Mouse (Mus musculus): ENCODE data around the gene Cdc42. TPM values are rescaled to one million over a fixed set of nuclear protein-coding genes. Genes with fewer than 3 reads are reported as not detected.

Gene Cdc42
- 417 and 477 TPM in 2 replicates for total RNA-seq (2014; fragmentation: Nextera tagmentation)
- total RNA-seq (2017): 469 and 557 TPM in 2 replicates

DNA sequence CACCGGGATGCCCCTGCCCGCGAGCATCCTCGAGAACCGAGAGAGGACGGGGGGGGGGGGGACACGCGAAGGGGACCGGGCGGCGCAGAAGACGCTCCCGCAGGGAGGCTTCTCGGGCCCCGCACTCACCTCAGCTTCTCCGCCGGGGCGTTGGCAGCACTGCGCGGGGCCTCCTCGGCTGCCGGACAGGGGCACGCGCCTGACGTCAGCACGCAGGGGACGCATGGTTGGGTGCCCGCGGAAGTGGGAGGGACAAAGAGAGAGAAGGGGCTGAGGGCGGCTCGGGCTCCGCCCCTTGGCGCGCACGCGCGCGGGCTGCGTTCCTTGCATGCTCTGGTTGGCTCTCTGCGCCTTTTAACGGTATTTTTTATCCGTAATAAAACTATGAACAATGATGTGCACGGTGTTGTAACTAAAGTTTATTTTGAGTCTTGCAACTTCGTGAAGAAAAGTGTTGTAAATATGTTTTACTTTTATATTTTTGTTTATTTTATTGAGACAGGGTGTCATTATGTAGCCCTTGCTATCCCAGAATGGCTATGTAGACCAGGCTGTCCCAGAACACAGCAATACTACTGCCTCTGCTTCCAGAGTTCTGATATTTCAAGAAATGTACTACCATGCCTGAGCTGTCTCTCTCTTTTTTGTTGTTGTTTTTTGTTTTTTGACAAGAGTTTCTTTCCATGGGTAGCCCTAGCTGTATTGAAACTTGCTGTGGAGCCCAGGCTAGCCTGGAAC, at the start of gene Cdc42:
Gene Cdc42, minus strand, starts transcription at position 204 of the 738 bp plus-strand sequence.
- peak; percentile 94 for ATAC-seq (replicated peaks; ENCODE audit: poor library complexity, severe bottlenecking)

DNA sequence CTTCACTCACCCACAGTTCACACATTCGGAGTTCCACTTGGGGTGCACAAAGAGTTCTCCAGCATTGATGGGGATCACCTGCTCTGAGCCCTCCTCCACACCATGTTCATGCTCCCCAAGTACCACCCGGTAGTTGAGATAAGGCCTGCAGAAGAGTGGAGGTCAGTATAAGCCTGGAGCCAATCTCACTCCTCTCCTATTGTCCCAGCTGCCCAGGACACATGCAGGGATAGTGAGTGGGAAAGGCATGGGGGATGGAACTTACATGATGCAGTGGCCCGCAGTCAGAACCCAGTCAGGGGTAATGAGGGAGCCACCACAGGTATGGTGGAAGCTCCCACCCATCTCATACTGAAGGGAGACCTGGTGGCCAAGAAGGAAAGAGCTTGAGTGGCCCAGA, 48.1 kb upstream of the Cdc42 start:
- no peak for ATAC-seq (replicated peaks; ENCODE audit: poor library complexity, severe bottlenecking)

DNA sequence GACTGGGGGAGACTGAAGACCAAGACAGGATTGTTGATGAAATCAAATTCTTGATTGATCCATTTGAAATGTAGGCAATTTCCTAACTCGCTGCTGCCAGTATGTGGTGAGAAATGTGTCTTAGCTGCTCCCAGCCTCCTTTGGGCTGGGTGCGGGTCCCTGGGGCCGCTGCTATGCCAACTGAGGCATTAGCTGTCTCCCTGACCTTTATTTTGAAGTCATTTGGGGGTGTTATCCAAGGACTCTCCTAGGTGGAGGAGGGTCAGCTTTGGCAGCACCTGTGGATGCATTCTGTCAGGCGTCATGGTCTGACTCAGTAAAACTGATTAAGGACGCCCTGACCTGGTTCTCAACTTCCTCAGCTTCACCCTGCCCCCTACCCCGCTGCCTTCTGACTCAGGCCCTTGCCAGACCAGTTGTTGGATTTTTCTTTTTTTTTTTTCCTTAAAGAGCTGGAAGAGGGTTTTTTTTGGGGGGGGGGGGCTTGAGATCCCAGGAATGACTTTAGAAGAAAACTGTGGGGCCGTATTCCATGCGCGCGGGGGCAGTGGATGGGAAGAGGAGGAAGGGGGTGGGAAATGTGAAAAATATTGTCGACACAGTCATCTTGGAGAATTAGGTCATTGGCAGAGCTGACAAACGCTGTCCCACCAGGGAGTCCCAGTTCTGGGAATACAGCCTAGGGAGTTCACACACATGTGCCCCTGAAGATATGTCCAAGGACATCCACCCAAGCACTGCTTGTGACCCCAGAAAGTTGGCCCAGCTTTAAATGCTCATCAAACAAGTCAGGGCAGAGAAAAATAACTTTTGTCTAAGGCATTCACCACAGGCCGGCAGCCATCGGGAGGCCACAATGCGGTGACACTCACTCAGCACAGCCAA, 39.4 kb upstream of the Cdc42 start:
- no peak for ATAC-seq (replicated peaks; ENCODE audit: poor library complexity, severe bottlenecking)

DNA sequence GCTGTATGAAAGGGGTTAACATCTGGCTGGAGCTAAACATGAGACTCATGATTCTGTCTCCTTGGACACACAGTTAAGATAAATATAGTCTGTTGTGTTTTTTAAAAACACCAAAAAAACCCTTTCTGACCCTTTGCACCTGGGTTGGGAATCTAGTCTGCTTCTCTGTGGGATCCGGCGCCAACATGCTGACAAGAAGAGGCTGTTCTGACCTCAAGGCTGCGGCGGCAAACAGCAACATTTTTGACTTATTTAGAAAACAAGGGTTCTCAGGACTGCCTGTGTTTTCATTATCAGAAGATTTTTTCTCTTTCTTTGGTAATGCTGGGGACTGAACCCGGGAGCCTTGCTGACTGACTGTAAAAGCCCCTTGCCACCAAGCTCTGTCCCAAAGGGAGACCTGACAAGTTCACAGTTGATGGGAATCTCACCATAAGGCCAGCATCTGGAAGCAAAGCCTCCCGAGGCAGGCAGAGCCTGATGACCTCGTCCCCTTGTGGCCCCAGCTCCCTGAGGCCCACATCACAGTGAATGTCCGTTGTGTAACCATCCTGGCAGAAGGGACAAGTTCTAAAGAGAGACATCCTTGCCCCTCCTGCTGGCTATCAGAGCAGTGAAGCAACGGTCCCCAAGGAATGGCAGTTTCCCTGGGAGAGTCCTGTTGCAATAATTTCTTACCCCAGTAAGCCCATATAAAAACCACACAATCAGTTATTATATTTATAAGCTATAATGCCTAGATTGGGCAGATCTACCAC, 36.0 kb upstream of the Cdc42 start:
- ATAC-seq (replicated peaks; ENCODE audit: poor library complexity, severe bottlenecking): peak; percentile 30; the same call in 1 of the 2 replicates

DNA sequence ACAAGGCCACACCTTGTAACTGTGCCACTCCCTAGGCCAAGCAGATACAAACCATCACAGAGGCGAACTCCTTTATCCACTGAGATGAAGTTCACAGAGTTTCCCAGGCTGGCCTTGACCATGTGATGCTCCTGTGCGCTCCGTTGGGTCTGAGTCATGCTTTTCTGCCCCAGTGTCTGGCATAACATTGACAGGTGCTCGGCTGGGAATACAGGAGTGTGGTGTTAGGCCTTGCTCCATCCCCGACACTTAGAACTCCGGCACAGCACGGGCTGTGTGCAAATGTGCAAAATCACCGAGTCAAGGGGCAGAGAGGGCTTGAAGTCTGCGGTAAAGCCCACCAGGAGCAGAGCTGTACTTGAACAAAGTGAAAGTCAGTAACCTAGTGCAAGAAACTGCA, 35.4 kb upstream of the Cdc42 start:
- ATAC-seq (replicated peaks; ENCODE audit: poor library complexity, severe bottlenecking): no peak

DNA sequence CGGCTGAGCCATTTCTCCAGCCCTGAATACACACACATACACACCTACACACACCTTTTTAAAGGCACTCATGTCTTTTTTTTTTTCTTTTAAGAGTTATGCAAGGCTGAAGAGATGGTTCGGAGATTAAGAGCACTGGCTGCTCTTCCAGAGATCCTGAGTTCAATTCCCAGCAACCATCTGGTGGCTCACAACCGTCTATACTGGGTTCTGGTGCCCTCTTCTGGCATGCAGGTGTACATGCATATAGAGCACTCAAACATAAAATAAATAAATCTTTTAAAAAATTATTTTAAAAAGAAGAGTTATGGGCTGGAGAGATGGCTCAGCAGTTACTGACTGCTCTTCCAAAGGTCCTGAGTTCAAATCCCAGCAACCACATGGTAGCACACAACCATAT, 33.8 kb upstream of the Cdc42 start:
- ATAC-seq (replicated peaks; ENCODE audit: poor library complexity, severe bottlenecking): no peak

DNA sequence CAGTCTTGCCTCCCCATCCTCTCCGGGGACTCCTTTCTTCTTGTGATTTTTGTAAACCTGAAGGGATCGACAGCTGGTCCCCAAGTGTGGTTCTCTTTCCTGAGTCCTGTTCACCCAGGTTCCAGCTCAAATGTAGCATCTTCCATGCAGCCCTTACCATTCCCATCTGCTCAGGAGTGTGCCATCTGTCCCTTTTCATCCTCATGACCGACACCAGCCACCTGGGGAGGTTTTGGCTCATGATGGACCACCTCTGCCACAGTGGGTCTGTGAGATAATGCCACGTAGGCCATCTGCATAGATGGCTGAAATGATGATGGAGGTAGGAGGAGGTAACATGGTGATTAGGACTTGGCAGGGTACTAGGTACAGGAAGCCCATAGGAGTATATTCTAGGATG, 32.7 kb upstream of the Cdc42 start:
- no peak for ATAC-seq (replicated peaks; ENCODE audit: poor library complexity, severe bottlenecking)

DNA sequence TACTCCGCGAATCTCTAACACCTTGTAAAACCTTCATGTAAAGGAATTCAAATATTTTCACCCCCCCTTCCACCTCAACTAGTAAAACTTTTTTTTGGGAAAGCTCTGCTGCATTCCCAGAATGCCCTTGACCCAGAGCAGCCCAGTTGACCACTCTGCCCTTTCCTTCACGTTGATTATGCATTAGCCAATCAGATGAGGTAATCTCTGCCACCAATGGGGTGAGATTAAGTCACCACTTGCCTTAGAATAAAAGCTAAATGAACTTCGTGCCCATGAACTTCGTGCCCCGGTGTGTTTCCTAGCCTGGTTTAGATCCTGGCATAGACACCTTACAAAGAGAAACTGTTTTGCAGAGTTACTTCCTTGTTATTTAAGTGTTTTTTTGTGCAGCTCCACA, 31.5 kb upstream of the Cdc42 start:
- peak; percentile 34 for ATAC-seq (replicated peaks; ENCODE audit: poor library complexity, severe bottlenecking)

DNA sequence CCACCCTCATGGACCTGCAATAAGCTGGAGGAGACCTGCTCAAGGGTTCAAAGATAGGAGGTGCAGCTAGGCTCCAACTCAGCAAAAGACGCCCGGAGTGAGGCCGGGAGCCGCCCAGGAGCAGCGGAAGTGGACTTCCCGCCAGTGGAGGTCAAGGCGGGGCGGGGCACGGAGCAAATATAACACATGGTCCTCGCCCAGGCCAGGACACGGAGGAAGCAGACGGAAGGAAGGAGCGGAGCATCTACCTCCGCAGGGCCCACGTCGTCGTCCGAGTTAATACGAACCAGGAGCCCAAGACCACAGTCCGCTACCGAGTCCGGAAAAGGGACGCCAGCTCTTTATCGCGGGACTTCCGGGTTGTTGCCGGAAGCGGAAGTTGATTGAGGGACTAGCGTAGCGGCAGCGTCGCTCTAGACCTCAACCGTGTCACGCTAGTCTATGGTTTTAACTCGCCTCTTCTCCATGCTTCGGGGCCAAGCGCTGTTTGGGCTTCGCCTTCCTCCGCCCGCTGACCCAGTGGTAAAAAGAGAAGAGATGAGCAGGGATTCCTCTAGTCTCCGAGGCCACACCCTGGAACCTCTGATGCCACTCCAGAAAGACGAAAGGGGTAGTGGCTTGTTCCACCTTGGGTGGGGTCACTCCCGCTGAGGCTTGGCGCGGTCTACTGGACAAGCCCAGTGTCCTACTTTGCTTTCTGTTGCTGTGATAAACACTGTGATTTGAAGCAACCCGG, 30.7 kb upstream of the Cdc42 start:
- peak; percentile 91 for ATAC-seq (replicated peaks; ENCODE audit: poor library complexity, severe bottlenecking)

DNA sequence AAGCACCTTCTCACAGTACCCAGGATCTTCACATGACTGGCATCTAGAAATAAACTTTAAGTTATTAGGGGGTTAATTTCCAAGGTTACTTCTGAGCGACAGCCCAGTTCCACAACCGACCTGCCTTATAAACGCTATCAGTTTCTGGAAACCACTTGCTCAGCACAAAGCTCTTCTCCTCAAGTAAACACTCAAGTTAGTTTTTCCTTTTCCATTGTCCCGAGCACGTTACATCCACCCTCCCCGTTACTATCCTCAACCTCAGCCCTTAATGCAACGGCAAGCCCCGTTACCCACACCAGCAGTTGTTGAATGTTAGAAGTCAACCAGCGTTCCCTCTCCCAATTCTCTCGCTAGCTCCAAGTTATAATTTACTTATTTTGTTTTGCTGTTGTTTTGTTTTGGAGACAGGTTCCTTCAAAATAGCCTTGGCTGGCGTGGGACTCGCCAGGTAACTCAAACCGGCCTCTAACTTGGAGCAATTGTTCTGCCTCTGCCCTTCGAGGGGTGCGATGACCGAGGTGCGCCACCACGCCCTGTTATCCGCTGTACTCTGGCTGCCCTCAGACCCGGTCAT, 30.1 kb upstream of the Cdc42 start:
- ATAC-seq (replicated peaks; ENCODE audit: poor library complexity, severe bottlenecking): no peak

DNA sequence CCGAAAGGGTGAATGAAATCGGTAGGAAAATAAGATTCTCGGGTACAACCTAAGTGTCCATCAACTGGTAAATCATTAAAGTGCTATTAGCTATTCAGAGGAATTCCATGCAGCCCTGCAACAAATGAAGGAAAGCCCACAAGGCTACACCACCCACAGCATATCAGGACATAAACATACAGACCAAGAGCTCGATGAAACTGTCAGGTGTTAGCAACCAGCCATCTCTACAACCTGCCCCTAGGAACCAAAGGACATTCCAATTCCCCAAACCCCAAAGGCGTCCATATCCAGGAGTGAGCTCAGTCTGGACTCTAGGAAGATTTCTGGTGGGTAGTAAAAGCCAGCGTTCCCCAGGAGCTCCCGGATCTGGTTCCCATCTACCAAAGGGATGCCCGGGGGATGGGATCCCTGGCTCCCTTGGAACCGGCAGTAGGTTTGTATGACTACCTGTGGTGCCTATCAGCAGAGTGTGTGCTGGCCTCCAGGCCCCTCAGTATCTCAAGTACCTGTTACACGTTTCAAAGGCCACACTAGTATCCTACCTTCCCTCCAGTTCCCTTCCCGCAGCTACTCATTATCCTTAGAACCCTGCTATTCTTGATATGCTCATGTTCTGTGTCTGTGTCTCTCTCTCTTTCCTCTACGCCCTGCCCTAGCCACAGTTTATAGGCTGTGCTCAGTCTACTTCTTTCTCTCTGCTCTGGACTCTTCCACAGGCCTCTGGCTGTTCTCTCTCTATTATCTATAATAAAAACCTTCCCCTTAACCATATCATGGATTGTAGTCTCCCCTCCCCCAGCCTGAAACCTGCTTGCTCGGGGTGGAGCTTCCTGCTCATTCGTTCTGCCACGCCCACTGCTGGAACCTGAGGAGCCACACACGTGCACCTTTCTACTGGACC, 23.4 kb upstream of the Cdc42 start:
- ATAC-seq (replicated peaks; ENCODE audit: poor library complexity, severe bottlenecking): no peak

DNA sequence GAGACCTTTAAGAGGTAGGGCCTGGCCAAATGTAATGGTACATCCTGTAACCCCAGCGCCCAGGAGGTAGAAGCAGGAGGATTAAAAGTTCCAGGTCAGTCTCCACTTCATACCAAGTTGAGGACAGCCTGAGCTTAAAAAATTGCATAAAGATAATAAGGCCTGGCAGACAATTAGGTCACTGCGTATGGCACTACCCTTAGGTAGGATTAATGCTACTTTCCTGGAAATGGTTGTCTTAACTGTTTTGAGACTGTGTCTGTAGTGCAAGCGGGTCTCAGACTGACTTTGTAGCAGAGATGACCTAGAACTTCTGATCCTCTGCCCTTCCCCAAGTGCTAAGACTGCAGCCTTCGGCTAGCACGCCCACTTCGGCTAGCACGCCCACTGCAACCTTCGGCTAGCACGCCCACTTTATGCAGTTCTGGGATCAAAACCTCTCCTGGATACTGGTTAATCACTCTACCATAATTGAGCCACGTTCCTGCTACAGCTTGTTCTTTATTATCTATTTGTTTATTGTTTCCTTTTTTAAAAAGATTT, 22.3 kb upstream of the Cdc42 start:
- no peak for ATAC-seq (replicated peaks; ENCODE audit: poor library complexity, severe bottlenecking)

DNA sequence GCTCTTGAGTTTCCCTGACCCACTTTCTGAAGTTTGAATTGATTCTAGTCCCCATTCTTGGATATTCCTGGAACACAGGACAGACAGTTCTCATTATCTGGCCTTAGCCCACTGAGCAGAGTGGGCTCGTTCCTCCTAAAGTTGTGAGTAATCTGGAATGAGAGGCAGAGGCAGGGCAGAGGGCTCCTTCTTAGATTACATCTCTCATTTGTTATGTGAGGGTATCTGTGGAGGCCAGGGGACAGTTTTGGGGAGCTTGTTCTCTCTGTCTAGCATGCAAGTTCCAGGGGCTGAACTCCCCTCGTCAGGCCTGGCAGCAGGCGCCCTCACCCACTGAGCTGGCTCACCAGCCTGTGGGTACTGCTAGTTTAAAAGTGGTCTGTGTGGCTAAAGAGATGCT, 21.6 kb upstream of the Cdc42 start:
- no peak for ATAC-seq (replicated peaks; ENCODE audit: poor library complexity, severe bottlenecking)

DNA sequence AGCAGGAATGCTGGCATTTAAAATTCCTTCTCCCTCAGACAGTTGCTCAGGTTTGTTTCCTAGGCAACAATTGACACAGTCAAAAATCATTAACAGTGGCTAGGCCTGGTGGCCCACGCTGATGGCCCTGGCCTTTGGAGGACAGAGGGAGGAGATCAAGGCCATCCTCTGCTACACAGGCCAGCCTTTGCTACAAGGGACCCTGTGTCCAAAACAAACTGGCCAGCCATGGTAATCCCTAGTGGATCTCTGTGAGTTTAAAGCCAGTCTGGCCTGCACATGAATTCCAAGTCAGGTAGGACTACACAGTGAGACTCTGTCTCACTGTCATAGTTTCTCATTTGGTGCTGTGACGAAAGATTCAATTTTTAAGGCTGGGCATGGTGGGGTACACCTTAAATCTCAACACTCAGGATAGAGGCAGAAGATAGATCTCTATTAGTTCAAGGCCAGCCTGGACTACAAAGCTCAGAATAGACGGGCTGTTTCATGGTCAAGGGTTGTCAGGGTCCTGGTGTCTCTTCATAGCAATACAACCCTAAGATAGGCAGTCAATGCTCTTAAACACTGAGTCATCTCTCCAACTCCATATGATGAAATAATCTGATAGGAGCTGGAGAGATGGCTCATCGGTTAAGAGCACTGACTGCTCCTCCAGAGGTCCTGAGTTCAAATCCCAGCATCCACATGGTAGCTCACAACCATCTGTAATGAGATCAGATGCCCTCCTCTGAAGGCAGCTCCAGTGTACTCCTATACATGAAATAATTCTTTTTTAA, 20.2 kb upstream of the Cdc42 start:
- ATAC-seq (replicated peaks; ENCODE audit: poor library complexity, severe bottlenecking): no peak

DNA sequence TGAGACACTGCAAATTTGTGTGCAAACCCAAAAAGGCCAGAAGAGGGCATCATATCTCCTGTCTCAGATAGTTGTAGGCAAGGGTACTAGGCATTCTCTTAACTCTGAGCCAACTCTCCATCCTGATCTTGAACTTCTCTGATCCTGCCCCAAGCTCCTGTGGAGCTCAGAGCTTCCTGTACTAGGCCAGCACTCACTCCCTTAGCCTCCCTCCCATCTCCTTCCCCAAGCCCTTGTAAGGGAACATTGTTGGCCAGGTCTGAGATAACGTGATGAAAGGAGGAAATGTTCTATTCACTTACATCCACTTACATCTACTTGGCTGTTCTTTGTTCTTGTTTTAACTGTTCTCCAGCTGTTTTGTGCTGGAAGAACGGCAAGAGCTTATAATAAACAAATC, 19.3 kb upstream of the Cdc42 start:
- ATAC-seq (replicated peaks; ENCODE audit: poor library complexity, severe bottlenecking): peak; percentile 15; the same call in 1 of the 2 replicates

DNA sequence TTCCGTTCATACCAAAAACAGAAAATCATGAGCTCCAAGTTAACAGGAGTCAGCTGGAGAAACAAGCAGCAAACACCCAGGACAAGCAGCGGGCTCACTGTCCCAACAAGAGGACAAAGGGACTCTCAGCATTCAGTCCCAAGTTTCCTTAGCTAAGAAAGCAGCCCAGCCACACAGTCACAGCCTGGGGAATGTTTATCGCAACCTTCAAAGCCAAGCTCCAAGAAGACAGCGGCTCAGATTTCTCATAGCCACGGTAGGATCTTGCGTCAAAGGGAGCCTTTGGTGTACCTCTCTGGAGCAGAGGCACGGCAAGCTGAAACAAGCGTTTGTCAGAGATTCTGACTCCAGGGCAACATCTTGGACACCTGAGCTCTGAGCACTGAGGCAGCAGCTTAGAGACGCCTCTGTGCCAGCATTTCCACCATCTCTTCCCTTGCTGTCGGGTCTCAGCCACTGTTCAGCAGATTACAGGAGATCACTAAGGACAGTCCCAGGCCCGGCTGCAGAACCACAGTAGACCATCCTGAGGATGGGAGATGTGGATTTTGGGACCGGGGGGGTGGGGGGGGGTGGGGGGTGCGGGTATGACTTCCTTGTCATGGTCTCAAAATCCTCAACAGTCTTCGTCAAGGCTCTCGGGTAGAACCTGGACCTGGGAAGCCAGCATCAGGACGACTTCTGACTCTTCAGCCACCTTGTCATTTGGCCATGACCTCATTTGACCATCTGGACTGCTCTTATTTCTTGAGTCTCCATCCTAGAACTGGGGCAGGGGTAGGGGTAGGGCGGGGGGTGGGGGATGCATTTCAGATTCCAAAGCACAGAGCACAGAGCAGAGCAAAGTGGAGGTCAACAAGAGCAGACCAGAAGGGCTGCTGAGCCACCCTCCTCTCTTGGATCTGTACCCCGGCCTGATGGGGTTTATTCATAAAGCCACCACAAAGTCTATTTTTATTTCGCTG, 18.1 kb upstream of the Cdc42 start:
- ATAC-seq (replicated peaks; ENCODE audit: poor library complexity, severe bottlenecking): no peak

DNA sequence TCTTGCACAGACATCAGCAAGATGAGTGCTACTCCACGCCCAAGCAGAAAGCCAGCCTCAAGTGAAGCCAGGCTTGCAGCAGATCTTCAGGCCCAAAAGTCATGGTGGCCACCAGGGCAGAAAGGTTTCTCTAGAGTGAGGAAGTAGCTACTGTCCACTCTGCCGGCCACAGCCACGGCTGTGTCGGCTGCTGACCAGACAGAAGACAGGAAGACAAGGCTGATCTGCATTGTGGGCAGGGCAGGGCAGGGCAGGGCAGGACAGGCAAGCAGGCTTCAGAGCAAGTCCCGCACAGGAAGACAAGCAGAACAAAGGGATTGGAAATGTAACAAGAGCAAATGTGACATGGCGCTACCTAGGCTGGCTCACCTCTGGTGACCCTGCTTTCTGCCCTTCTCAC, 16.2 kb upstream of the Cdc42 start:
- no peak; the same call in none of the 2 replicates for ATAC-seq (replicated peaks; ENCODE audit: poor library complexity, severe bottlenecking)

Measured in granulocyte monocyte progenitor cell, adult 5-6 weeks (primary cell).